Mouse (Mus musculus) gonadal fat pad, adult 2 months (tissue): ENCODE data around the gene Atg13. TPM values are rescaled to one million over a fixed set of nuclear protein-coding genes. Genes with fewer than 3 reads are reported as not detected.

Source experiments
- DNase-seq: peaks from one replicate; pipeline ENCODE4 v3.0.0-alpha.2; 2012; ENCODE audit warnings: low read depth
- polyA plus RNA-seq: library from polyadenylated mRNA; depleted of rRNA; stranded (reverse); fragments of >200 nt; gene quantifications from 2 replicates; pipeline ENCODE4 v1.2.3, GENCODE M21; 2012

The Atg13 gene
- polyA plus RNA-seq, 1 experiment, result 41.0 TPM

DNA sequence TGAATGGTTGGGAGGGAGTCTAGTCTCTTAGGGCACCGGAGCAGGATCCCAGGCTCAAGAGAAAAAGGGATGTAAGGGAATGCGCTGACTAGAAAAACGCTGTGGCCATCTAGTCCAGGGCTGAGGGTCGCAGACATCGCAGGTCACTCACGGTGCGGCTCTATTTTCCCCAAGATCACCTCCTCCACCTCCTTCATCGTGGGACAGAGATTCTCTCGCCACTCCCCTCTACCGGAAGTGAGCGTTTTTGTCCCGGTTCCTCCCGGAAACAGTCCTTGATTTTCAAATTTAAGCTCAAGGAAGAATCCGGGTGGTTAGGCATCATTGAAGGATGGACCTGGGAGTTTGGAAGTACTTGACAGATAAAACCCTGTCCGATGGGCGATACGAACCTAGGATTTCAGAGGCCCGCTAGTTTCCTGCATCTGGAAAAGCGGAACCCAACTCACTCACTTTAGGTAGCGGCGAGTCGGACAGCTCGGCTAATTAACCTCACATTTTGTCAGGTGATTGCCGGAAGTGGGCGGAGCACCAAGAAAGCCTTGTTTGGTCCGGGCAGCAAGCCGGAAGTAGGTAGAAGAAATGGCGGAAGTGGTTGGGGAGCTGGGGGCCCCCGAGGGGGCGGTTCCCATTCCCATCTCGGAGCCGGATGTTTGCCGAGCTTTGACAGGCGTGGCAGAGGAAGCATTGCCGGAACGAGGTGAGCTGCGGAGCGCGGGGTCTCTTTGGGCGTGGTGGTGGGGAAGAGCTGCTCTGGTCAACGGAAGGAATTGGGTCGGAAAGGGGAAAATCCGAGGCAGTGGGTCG is 60.6 kb downstream of the Atg13 start, which contains the start of the genes Zfp408 and Arhgap1:
Gene Zfp408 (minus strand): TSS at position 239 of the 807 bp plus-strand sequence.
Gene Arhgap1 (plus strand): TSS at position 308 of the 807 bp plus-strand sequence.
- peak; percentile 86 for DNase-seq

DNA sequence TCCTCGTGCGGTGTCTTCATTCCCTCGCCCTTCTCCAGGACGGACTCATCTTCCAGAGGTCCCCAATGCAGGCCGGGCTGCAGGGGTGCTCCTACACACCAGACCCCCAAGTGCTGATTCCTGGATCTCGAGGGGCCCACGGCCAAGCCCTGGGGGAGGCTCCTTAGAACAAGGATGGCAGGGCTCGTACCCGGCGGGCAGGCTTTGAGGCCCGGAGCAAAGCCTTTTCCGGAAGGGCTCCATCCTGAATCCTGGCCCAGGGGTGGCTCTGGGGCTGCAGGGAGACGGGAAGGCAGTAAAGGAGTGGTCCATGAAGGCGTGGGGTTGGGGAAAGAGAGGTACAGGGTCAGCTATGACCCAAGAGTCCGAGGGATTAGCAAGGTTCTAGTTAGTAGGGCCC is 61.2 kb downstream of the Atg13 start:
- DNase-seq, result no peak

DNA sequence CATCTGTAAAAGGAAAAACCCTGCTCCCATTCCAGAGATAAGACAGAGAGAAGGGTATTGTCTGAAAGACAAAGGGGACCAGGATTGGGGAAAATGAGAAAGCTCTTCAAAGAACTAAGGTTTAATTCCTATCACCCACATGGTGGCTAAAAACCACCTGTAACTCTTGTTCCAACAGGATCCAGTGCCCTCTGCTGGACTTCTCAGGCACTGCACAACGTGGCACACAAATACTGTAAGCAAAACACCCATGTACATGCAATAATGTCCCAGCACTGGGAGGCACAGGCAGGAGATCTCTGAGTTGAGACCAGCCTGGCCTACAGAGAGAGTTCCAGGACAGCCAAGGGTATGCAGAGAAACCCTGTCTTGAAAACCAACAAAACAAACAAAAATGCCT is 63.6 kb downstream of the Atg13 start:
- no peak for DNase-seq

DNA sequence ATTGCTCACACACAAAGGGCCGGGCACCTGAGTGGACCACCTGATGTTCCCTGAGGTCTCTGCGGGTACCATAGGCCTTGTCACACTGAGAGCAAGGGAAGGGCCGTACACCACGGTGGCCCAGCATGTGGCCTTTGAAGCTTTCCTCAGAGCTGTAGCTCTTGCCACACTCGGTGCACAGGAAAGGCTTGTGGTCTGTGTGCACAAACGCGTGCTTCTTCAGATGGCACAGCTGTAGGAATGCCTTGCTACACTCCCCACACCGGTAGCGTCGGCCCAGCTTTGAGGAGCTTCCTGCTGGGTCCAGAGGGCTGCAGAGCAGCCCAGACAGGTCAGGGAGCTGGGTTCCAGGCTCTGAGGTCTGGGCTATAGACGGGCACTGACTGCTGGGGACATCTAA is 64.6 kb downstream of the Atg13 start:
- DNase-seq, result no peak

DNA sequence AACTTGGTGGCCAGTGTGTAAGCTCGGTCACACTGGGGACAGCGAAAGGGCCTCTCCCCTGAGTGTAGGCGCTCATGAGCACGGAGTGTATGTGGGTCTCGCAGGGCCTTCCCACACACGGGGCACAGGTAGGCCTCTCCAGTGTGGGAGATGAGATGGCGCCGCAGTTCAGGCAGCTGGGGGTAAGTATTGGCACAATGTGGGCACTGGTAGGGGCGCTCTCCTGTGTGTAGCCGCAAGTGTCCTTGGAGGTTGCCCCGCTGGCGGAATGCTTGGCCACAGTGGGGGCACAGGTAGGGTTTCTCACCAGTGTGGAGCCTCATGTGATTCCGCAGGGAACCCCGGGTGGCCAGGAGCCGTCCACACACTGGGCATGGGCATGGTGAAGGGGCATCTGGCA is 65.0 kb downstream of the Atg13 start:
- no peak for DNase-seq

DNA sequence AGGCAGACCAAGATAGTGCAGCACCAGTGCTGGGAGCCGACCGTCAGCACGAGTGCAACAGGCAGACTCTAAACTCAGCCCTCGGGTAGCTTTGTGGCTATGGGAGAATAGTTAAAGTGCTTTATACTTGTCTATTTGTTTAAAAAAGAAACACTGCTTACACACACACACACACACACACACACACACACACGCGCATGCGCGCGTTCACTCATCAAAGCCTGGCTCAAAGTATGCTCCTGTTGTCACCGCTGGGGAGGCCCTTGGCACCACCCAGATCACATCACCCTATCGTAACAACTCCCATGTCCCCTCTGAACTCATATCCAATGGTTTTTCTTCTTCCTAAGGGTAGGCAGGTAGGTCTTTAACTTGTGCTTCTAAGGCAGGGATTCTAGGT is 66.4 kb downstream of the Atg13 start:
- no peak for DNase-seq

DNA sequence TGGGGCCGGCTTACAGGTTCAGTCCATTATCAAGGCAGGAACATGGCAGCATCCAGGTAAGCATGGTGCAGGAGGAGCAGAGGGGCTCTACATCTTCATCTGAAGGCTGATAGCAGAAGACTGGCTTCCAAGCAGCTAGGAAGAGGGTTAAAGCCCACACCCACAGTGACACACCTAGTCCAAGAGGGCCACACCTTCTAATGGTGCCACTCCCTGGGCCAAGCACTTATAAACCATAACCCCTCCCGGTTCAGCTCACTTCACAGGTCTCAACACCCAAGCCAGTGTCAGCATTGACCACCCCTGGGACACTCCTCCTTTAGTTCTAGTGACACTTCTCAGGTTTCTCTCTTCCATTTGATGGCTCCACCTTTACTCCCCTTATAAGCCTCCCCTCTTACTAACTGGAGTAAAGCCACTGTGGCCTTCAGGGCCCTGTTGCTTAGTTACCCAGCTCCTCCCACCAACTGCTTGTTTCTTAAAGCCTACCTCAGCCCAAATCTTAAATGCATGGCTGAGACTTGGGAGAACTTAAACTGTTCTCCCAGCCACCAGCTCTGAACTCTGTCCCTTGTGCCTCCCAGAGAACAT is 67.5 kb downstream of the Atg13 start:
- no peak for DNase-seq

DNA sequence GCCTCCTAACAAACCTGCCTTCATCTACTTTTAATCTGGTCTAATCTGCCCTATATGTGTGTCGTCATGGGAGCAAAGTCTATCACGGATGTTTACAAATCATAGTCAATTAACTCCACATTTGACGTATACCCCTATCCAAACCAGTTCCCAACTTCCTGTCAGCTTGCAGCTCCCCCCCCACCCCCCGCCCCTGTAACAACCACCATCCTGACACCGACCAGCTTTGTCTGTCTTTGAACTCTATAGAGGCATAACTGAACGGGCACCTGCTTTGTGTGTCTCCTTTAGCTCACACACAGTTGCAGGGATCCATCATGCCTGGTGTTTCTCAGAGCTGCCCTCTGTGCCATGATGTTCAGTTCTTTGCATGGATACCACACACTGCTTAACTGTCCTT is 71.4 kb downstream of the Atg13 start:
- DNase-seq, result no peak

DNA sequence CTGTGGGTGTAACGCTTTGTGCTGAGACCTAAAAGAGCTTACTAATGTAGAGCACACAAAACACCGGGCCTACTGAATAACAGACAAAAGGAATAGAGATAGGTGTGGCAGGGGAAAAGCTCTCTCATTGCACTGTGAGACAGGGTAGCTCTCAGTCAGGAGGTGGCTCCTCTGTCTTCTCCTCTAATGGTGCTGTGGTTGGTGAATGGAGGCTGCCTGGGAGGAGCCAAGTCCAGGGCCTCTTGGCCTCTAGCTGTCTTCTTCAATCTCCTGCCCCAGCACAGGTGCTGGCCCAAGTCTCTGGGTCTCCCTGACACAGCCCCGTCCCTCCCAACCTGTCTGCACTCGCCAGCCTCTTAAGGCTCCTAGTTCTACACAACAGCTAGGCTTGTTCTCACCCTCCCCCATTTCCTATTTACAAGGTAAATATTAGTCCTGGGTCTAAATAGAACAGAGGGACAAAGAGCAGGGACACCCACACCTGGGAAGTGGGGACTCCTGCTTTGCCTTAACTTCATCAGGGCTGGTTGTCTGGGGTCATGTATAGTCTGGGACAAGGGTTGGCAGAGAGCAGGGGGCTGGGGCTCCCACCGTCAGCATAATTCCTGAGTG is 73.5 kb downstream of the Atg13 start:
- DNase-seq, result no peak

DNA sequence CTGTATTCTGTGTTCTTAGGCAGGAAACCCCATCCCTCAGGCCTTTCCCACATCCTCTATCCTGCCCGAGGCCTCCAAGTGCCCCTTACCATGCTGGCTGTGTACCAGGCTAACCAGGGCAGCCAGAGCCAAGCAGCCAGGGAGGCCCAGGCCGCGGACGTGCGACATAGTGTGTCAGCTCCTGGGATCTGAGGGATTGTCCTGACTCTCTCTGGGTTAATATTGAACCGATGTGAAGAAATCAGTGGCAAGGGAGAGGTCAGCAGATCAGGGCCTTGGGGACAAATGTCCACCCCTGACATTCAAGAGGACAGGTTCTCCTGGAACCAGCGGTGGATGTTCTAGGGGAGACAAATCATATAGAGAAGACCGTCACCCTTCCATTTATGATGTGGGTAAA is 74.1 kb downstream of the Atg13 start, which contains the start of gene F2:
Gene F2 (minus strand): TSS at position 186 of the 400 bp plus-strand sequence.
- no peak for DNase-seq

DNA sequence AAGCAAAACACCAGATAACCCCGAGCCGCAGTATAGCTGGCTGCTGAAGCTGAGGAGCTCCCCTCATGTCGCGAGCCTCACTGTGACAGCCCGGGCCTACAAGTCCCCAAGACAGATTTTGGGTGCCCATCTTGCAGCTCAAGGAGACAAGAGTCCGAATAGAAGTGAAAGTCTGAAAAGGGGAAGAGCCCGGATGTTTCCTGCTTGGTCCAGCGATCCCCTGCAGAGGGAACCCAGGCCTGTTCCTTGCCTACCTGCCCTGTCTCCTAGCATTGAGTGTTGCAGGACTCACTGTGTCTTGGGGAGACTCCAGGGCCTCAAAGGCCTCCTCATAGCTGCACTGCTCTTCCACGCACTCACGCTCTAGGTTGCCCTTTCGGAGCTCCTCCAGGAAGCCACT is 74.9 kb downstream of the Atg13 start:
- no peak for DNase-seq

DNA sequence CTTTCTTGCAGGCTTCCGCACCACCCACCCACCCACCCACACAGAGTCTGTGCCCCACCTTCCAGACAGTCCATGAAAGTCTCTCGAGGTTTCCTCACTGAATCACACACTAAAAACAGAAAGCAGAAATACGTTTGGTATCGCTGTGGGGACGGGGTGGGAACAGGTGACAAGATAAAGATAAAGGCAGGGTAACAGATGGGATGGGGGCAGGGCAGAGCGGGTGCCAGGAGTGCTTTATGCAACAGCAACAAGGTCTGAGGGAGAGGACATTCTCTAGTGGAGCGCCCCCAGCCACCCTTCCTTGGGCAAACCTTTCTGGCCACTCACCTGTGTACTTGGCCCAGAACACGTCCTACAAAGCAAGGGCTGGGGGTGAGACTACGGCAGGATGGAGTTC is 75.5 kb downstream of the Atg13 start:
- DNase-seq, result no peak

DNA sequence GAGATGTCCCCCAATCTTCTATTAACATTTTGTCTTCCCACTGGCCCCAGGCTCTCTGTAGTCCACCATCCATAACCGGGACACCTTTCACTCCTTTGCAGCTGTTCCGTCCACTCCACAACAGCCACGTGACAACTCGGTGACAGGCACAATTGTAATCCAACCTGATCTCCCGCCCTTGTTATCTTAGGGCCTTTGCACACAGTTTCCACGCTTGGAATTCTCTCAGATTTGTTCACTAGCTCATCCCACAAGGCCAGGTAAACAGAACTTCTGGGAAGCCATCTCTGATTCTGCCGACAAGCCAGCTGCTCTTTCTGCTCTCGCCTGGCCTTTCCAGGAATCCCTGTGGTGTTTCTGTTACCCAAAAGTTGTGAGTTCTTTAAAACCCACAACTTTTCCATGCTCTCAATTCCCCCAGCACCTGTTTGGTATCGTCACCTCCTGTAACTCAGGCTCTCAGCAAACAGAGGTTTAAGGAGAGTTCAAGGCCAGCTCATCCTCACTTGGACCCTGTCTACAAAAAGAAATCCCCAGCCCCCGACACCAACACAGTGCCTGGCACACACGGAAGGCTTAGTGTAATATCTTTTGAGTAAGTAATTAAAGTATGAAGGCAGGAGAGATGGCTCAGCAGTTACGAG is 76.9 kb downstream of the Atg13 start:
- DNase-seq, result no peak

DNA sequence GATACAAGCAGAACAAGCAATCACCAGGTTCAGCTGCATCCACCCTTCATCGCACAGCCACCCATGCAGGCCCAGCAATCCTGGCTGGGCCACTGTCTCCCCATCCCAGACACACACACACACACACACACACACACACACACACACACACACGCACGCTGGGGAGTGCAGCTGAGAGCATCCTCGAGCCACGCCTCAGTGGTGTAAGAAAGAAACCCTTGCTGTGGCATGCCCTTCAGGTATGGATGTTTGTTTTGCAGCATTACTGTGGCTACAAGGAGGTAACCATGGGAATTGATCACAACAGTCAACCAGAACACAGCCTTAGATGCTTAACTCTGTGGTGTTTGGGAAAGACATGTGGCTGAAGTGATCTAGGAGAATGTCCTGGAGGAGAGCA is 78.1 kb downstream of the Atg13 start:
- no peak for DNase-seq

DNA sequence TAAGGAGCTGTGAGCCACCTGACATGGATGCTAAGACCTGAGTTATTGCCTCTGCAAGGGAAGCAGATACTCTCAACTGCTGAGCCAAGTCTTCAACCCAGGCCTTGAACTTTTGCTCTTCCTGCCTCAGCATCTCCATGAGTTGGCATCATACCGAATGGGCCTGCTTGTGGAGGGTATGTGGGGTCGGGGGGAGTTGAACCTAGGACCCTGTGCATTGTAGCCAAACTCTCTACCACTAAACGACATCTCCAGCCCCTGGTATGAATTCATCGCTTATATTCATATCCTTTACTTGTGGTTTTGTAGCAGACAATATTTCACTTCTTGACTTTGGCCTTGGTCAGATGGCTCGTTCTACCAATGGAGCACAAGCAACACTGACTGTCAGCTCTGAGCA is 78.5 kb downstream of the Atg13 start:
- no peak for DNase-seq

DNA sequence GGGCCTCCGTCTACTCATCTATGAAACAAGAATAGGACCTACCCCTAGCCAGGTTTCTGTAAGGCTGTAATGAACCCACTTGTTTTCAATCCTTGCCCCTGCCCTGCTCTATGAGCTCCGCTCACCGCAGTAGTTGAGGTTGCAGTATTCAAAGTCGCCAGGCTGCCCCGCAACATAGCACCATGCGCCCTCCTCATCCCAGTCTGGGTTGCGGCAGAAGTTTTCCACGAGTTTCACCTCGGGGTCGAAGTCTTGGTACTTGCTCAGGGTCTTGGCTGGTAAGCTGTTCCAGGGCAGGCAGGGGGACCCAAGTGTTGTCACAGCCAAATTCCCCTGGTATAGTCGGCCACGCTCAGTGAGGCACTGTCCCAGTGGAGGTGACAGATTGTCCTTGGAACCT is 80.0 kb downstream of the Atg13 start:
- DNase-seq, result no peak

DNA sequence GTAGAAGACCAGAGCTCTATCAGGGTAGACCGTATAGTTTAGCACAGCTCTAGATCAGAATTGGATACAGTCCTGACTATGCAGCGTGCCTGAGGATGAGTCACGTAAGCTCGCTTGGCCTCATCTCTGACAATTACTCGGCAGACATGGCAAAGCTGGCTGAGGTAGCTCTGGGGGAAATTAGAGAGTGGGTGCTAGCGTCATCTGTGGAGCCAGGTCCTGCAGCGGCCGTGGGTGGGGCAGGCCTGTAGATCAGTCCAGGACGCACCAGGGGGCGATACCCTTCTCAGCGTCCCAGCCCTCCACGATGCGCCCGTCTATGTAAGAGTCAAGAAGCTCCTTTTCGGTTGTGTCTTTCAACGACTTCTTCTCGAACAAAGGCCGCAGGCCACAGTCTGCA is 80.7 kb downstream of the Atg13 start:
- DNase-seq, result no peak

DNA sequence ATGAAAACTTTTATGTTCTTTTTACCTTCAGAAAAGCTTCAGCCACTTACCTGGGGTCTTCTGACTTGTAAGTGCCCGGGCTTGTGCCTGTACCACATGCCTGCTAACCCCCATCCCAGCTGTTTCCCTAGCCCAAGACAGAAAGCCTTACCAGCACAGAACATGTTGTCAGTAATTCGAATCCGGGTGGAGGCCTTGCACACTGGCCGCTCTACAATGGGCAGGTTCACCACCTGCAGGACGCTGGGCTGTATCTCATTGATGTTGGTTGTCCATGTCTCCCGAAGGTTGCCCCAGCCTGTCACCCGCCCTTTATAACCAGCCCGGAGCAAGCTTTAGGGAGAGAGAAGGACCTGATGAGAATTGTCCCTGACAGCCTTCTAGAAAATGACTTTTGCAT is 82.2 kb downstream of the Atg13 start:
- DNase-seq, result no peak

DNA sequence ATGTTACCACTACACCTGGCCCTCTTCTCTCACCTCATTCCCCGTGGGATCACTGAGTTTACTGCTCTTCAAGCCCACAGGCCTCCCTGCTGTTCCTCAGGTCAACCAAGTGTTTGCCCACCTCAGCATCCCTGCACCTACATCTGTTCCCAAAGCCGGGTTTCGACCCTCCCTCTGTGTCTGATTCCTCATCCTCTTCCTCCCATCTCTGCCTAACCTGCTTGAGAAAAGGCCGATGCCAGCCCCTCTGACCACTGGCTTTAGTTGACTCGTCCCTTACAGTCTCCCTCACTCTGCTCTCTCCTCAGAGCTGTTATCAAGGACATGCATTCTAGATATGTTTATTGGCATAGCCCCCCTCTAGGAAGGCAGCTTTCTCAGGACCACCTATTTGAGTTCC is 82.9 kb downstream of the Atg13 start:
- no peak for DNase-seq
